Mouse (Mus musculus): ENCODE results near the gene Gak. TPM values are rescaled to one million over a fixed set of nuclear protein-coding genes. Genes with fewer than 3 reads are reported as not detected.

Gak gene
- total and polyA plus RNA-seq, 3 experiments: 49.9 to 67.3 (median 65.2) TPM

DNA sequence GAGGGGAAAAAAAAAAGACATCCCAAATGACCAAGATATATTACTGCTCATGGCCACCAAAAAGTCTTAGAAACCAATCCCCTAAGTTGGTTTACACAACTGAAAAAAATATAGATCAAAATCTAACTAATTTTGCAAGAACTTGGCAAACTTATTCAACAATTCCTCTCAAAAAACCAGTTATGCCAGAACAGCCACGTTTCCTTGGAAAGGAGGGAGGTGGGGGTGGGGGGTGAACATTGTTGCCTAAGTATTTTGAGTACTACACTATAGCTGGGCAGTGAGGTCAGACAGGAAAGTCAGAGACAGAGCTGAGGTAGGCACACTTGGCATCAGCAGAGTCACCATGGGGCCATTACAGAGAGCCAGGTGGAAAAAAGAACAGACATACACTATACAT is 29.6 kb downstream of the Gak start:
- Histone ChIP-seq H3K27me3 (replicated peaks) (no peaks in the 10 kb centered on the region), H3K36me3 (replicated peaks in 1 of 2; ENCODE audit: control insufficient read depth in 1 of 2, insufficient read depth in 1 of 2, low read length in 1 of 2) (peaks cover 92 to 99% of the 10 kb centered on the region in 2 experiments), H3K27ac (ENCODE audit: insufficient read depth, low read depth) (no peak overlapping the region), H3K4me1 (ENCODE audit: control insufficient read depth in 1 of 2, insufficient read depth in 2 of 2) (peaks cover 0 to 16% of the 10 kb centered on the region in 2 experiments; a peak in 2 of 4 replicates), H3K4me3 (replicated peaks in 1 of 3; ENCODE audit: low read depth in 2 of 3, low read length in 2 of 3, poor library complexity in 1 of 3) (no peak overlapping the region), H3K9me3 (replicated peaks; ENCODE audit: low read length) (no peaks in the 10 kb centered on the region), H3K4me2 (ENCODE audit: insufficient read depth, low read depth, poor library complexity, severe bottlenecking) (no peak overlapping the region), H3K9ac (ENCODE audit: insufficient read depth, low read depth) (no peak overlapping the region), H3K79me2 (replicated peaks; ENCODE audit: control insufficient read depth, extremely low read depth, insufficient read depth, poor library complexity, severe bottlenecking) (no peaks in the 10 kb centered on the region)
- dilution Hi-C loops (cut with MboI; ENCODE audit: extremely low pct_ligation_motif_present, extremely low pct_unique_long_range_greater_than_20kb, low sequenced_read_pairs) (no loop called here), in situ Hi-C loops (cut with MboI; ENCODE audit: low pct_ligation_motif_present, low pct_unique_long_range_greater_than_20kb, low sequenced_read_pairs) (no loop called here)
- TF ChIP-seq CHD2 (IDR thresholded peaks at IDR 0.05; ENCODE audit: low read length) (no peak), KAT2A (IDR thresholded peaks at IDR 0.05; ENCODE audit: insufficient replicate concordance, low read length) (no peak), MYC (IDR thresholded peaks at IDR 0.05; ENCODE audit: low read depth, low read length) (no peak), USF1 (IDR thresholded peaks at IDR 0.05; ENCODE audit: low read depth, low read length) (no peak), CHD1 (IDR thresholded peaks at IDR 0.05; ENCODE audit: low read depth, low read length) (no peak), NRF1 (IDR thresholded peaks at IDR 0.05; ENCODE audit: low read depth, low read length) (no peak), MEF2A (IDR thresholded peaks at IDR 0.05; ENCODE audit: borderline replicate concordance, low read depth, low read length) (no peak)
- DNase-seq (ENCODE audit: extremely low read depth): no peak

DNA sequence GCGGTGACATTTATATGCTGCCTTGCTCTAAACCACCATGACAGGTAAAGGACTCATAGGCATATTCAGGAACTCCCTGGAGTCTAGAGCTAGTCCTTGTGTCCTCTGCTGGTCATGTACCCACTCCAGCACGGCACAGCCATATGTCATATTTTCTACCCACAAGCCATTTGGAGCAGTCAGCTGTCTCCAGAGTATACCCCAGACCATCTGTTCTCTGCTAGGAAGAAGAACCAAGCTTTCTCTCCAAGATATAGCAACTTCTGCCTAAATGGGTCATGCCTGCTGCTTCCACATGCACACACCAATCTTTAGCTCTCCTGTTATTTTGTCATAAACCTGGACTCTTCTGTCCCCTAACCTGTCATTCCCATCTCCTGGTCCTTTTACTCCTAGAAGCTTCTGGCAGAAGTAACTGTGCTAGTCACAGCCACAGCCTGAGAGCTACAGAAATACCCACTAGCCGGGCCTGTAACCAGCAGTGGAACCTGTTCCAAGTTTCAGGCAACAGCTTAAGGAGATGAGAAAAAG is 48.1 kb downstream of the Gak start:
- DNase-seq (ENCODE audit: extremely low read depth): no peak
- no peak for TF ChIP-seq CHD1 (IDR thresholded peaks at IDR 0.05; ENCODE audit: low read depth, low read length)
- TF ChIP-seq GABPA (IDR thresholded peaks at IDR 0.05; ENCODE audit: insufficient replicate concordance, low read depth, low read length): no peak
- TF ChIP-seq HCFC1 (IDR thresholded peaks at IDR 0.05; ENCODE audit: low read depth, low read length): no peak
- TF ChIP-seq UBTF (IDR thresholded peaks at IDR 0.05; ENCODE audit: low read depth, low read length): no peak
- TF ChIP-seq JUN (IDR thresholded peaks at IDR 0.05; ENCODE audit: insufficient read depth, low read depth, low read length): no peak
- TF ChIP-seq USF2 (conservative IDR thresholded peaks at IDR 0.05; ENCODE audit: low read depth, low read length): no peak
- TF ChIP-seq CHD2 (IDR thresholded peaks at IDR 0.05; ENCODE audit: low read length): no peak
- TF ChIP-seq PAX5 (IDR thresholded peaks at IDR 0.05; ENCODE audit: low read length): no peak
- no peak for TF ChIP-seq MAX (IDR thresholded peaks at IDR 0.05; ENCODE audit: low read length)
- no peak for TF ChIP-seq ETS1 (conservative IDR thresholded peaks at IDR 0.05; ENCODE audit: low read depth, low read length)
- TF ChIP-seq NRF1 (IDR thresholded peaks at IDR 0.05; ENCODE audit: low read depth, low read length): no peak
- no peak for TF ChIP-seq MEF2A (IDR thresholded peaks at IDR 0.05; ENCODE audit: borderline replicate concordance, low read depth, low read length)
- no peak for TF ChIP-seq TCF12 (IDR thresholded peaks at IDR 0.05; ENCODE audit: low read depth, low read length)
- TF ChIP-seq MAFK (IDR thresholded peaks at IDR 0.05; ENCODE audit: insufficient replicate concordance, low read length): no peak
- no peak for TF ChIP-seq SMC3 (IDR thresholded peaks at IDR 0.05; ENCODE audit: low read depth, low read length)
- no peak for TF ChIP-seq KAT2A (IDR thresholded peaks at IDR 0.05; ENCODE audit: insufficient replicate concordance, low read length)
- no peak for TF ChIP-seq IRF4 (IDR thresholded peaks at IDR 0.05; ENCODE audit: low read depth, low read length)
- no peak for TF ChIP-seq ZC3H11A (IDR thresholded peaks at IDR 0.05; ENCODE audit: low read depth, low read length)
- Histone ChIP-seq H3K4me3 (replicated peaks in 1 of 3; ENCODE audit: low read depth in 2 of 3, low read length in 2 of 3, poor library complexity in 1 of 3) (no peak overlapping the region), H3K9me3 (replicated peaks; ENCODE audit: low read length) (no peaks in the 10 kb centered on the region), H3K4me2 (ENCODE audit: insufficient read depth, low read depth, poor library complexity, severe bottlenecking) (no peak overlapping the region), H3K79me2 (replicated peaks; ENCODE audit: control insufficient read depth, extremely low read depth, insufficient read depth, poor library complexity, severe bottlenecking) (no peaks in the 10 kb centered on the region), H3K27ac (ENCODE audit: insufficient read depth, low read depth) (no peak overlapping the region), H3K36me3 (replicated peaks in 1 of 2; ENCODE audit: control insufficient read depth in 1 of 2, insufficient read depth in 1 of 2, low read length in 1 of 2) (peaks cover 75 to 93% of the 10 kb centered on the region in 2 experiments), H3K27me3 (replicated peaks) (no peaks in the 10 kb centered on the region), H3K4me1 (ENCODE audit: control insufficient read depth in 1 of 2, insufficient read depth in 2 of 2) (no peaks in the 10 kb centered on the region), H3K9ac (ENCODE audit: insufficient read depth, low read depth) (no peak overlapping the region)
- in situ Hi-C loops (cut with MboI; ENCODE audit: low pct_ligation_motif_present, low pct_unique_long_range_greater_than_20kb, low sequenced_read_pairs): no loop called here
- dilution Hi-C loops (cut with MboI; ENCODE audit: extremely low pct_ligation_motif_present, extremely low pct_unique_long_range_greater_than_20kb, low sequenced_read_pairs): no loop called here

Measured in CH12.LX (cell line).